ENCODE assay signal across 11 mouse cellular contexts in genomic region chr5:43456018-43456417, GRCm38 (mm10). TPM values are rescaled to one million over a fixed set of nuclear protein-coding genes. Genes with fewer than 3 reads are reported as not detected.
DNase-seq lines count a peak whose midpoint lies in the region; ATAC-seq lines count a peak whose summit lies in the region.
"Had no signal": no experiment of that assay in that cellular context is flagged by ENCODE, and none has a peak within 500 bp of the region (broad histone marks: within the 10 kb centered on the region; RNA-seq: fewer than 3 reads in every experiment).

No protein-coding gene starts in this region.

- peaks cover 4% of the 10 kb centered on the region; the same call in 1 of the 2 replicates for H3K4me1 ChIP-seq in heart, embryonic 11.5 days (ENCODE audit: control insufficient read depth, insufficient read depth, low read length)
- H3K4me1 ChIP-seq in hindbrain, embryonic 11.5 days (replicated peaks; ENCODE audit: control insufficient read depth, insufficient read depth, low read length): no peaks in the 10 kb centered on the region

- H3K4me3 ChIP-seq in heart, embryonic 11.5 days (ENCODE audit: low read depth, low read length): no peak overlapping the region
- H3K4me3 ChIP-seq in hindbrain, embryonic 11.5 days (ENCODE audit: low read depth, low read length): no peak overlapping the region
- H3K4me3 ChIP-seq: myocyte had no signal

- WGBS in heart, embryonic 11.5 days (ENCODE audit: insufficient replicate concordance): 18% methylated on average over 3 of the region's 3 CpGs
- 87% methylated on average over 3 of the region's 3 CpGs for WGBS in hindbrain, embryonic 11.5 days

- peak; percentile 6 for DNase-seq in ovary, postnatal 14 days (ENCODE audit: low spot score)
- DNase-seq in ovary, postnatal 36 days (ENCODE audit: low spot score): no peak
- peak; percentile 53 for DNase-seq in kidney, postnatal 14 days
- peak; percentile 15 for DNase-seq in testis, postnatal 14 days (ENCODE audit: low spot score)
- DNase-seq in T-cell, adult 2 months (ENCODE audit: low spot score): no peak
- no peak for DNase-seq in hindbrain, embryonic 11.5 days (ENCODE audit: low spot score)
- no peak for DNase-seq in adrenal gland, adult 8-10 months

- no peaks in the 10 kb centered on the region for H3K9me3 ChIP-seq in heart, embryonic 11.5 days (replicated peaks; ENCODE audit: control insufficient read depth, low read length)
- H3K9me3 ChIP-seq in hindbrain, embryonic 11.5 days (ENCODE audit: control insufficient read depth, low read length): no peaks in the 10 kb centered on the region

- no peak overlapping the region for H3K9ac ChIP-seq in heart, embryonic 11.5 days (ENCODE audit: low read depth, low read length)
- H3K9ac ChIP-seq in hindbrain, embryonic 11.5 days (ENCODE audit: low read depth, low read length): no peak overlapping the region

- no peaks in the 10 kb centered on the region for H3K36me3 ChIP-seq in heart, embryonic 11.5 days (ENCODE audit: control insufficient read depth, insufficient read depth, low read length)
- H3K36me3 ChIP-seq in hindbrain, embryonic 11.5 days (ENCODE audit: control insufficient read depth, insufficient read depth, low read length): no peaks in the 10 kb centered on the region

- H3K27me3 ChIP-seq in heart, embryonic 11.5 days (ENCODE audit: control insufficient read depth, insufficient read depth, low read length): no peaks in the 10 kb centered on the region
- H3K27me3 ChIP-seq in hindbrain, embryonic 11.5 days (ENCODE audit: control insufficient read depth, insufficient read depth, low read length): no peaks in the 10 kb centered on the region

- H3K27ac ChIP-seq in heart, embryonic 11.5 days (ENCODE audit: low read depth, low read length): 0 out of 2 replicates have a peak overlapping the region, but pooled peaks have one; percentile 10
- H3K27ac ChIP-seq in hindbrain, embryonic 11.5 days (ENCODE audit: low read depth, low read length): no peak overlapping the region

- ATAC-seq in heart, embryonic 11.5 days (replicated peaks; ENCODE audit: insufficient number of reproducible peaks, low FRiP score, low TSS enrichment): peak; percentile 57; the same call in 1 of the 2 replicates
- no peak for ATAC-seq in hindbrain, embryonic 11.5 days (ENCODE audit: low FRiP score)
- ATAC-seq: hindbrain, embryonic 16.5 days had no signal

- H3K4me2 ChIP-seq in heart, embryonic 11.5 days: no peak overlapping the region
- H3K4me2 ChIP-seq in hindbrain, embryonic 11.5 days (replicated peaks; ENCODE audit: low read depth, low read length): no peak overlapping the region

RNA-seq across cellular contexts. Expression of gene C1qtnf7, which starts 59.3 kb away (rescaled TPM):
- polyA plus RNA-seq in heart, embryonic 11.5 days (2014; fragmentation: Nextera tagmentation; extraction: Ambion mirVana): 3.9 and 5.2 TPM in 2 replicates
- polyA plus RNA-seq in hindbrain, embryonic 11.5 days (2014; fragmentation: Nextera tagmentation; extraction: Ambion mirVana): 1.1 and 1.3 TPM in 2 replicates
- 1 to 10 TPM; 5.1 to 7.2 (median 6.3) TPM for total RNA-seq in adrenal gland, adult 8-10 months (2022)
- total RNA-seq: MEL had no signal
- polyA plus RNA-seq: myocyte had no signal

Comparison
In these comparisons a context has a peak if more than half of its experiments do, and no peak if none do; other contexts are left out.
1. DNase-seq: peak in ovary, postnatal 14 days (single experiment), kidney, postnatal 14 days (single experiment) and testis, postnatal 14 days (single experiment); none in ovary, postnatal 36 days (single experiment), T-cell, adult 2 months (single experiment), hindbrain, embryonic 11.5 days (single experiment) and adrenal gland, adult 8-10 months (single experiment).